Mouse (Mus musculus) liver, adult 2 months (tissue): ENCODE measurements at regions not wholly inside any gene's neighbourhood (a gene's known extent, or its start where the extent isn't known, plus 50 kb on each side); places are given as distances from the start of the nearest gene placed in this dataset.

ENCODE experiments used
- DNase-seq: peaks from one replicate; pipeline ENCODE4 v3.0.0-alpha.2; 2011; ENCODE audit warnings: low read depth, low spot score; ENCODE audit errors: extremely low read depth
- H3K27ac ChIP-seq: fragments of 200-500 bp; replicated peaks from 2 replicates; pipeline ENCODE4 v1.5.1; 2012; ENCODE audit warnings: low read depth, mild to moderate bottlenecking, control low read depth, inconsistent platforms, low read length; ENCODE audit not compliant: insufficient read depth
- H3K27me3 ChIP-seq: fragments of 200-500 bp; 2 replicates; pipeline ENCODE4 v1.6.1; 2012; ENCODE audit warnings: mild to moderate bottlenecking, moderate library complexity, low read length, inconsistent platforms; ENCODE audit not compliant: control insufficient read depth, insufficient read depth
- H3K36me3 ChIP-seq: fragments of 200-500 bp; 2 replicates; pipeline ENCODE4 v1.6.1; 2012; ENCODE audit warnings: low read length, inconsistent platforms; ENCODE audit not compliant: control insufficient read depth, insufficient read depth
- H3K4me1 ChIP-seq: fragments of 200-500 bp; 2 replicates; pipeline ENCODE4 v1.6.1; 2011; ENCODE audit warnings: low read length; ENCODE audit not compliant: control insufficient read depth, insufficient read depth
- H3K4me3 ChIP-seq: fragments of 200-500 bp; 2 replicates; pipeline ENCODE4 v1.5.1; 2011; ENCODE audit warnings: low read depth, mild to moderate bottlenecking, control low read depth, low read length, moderate library complexity; ENCODE audit not compliant: insufficient read depth
- H3K79me2 ChIP-seq: fragments of 200-500 bp; 2 replicates; pipeline ENCODE4 v1.6.1; 2012; ENCODE audit warnings: inconsistent platforms, mild to moderate bottlenecking, low read length, moderate library complexity; ENCODE audit not compliant: control insufficient read depth, insufficient read depth
- H3K9ac ChIP-seq: fragments of 200-500 bp; 2 replicates; pipeline ENCODE4 v1.6.1; 2012; ENCODE audit warnings: low read depth, mild to moderate bottlenecking, control low read depth, inconsistent platforms, low read length
- CTCF ChIP-seq: fragments of 200-500 bp; IDR thresholded peaks from 2 replicates; pipeline ENCODE4 v1.5.1; 2011; ENCODE audit warnings: low read depth, low read length, control low read depth
- POLR2A ChIP-seq: fragments of 200-500 bp; IDR thresholded peaks from 2 replicates; pipeline ENCODE4 v1.6.1; 2011; ENCODE audit warnings: low read length, control low read depth; ENCODE audit not compliant: insufficient read depth; ENCODE audit errors: extremely low read depth
- WGBS: fragments of 180-500 bp; shearing (Covaris S2); methylation state at CpG from one replicate; pipeline ENCODE4 v1.1.7; 2018; 5-methylcytosine and 5-hydroxymethylcytosine counted together

DNA sequence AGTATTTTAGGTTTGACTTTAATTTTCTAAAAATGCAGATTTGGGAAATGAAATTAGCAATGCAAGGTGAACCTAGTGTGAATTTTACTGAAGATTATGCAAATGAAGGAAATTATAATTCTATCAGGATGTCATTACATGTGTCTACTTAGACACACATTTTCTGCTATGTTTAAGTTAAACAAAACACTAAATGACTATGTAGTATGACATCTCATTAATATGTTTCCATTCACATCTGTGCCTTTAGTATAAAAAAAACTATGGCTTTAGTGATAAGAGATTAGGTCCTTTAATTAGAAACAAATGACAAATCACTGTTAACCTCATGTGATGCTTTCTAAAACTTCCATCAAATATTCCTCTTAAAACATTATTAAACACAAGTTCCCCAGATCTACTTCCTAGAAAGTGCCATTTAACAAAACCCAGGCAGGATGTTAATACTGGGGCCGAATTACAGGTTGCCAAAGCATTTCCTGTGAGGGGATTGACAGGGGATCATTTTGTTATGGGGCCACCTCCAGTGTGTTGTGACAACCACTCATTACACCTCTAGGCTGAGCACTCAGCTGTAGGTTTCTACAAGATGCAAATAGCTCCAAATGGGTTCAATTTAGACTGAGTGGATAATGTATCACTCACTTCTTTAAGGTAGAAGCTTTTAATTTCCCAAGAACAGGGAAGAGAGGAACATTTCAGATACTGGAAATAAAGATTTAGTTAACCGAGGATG lies 1629.7 kb upstream of the Acvr2a start:
- Histone ChIP-seq H3K4me3 (no peak overlapping the region), H3K27me3 (no peaks in the 10 kb centered on the region), H3K36me3 (no peaks in the 10 kb centered on the region), H3K4me1 (no peaks in the 10 kb centered on the region), H3K79me2 (no peaks in the 10 kb centered on the region), H3K9ac (no peak overlapping the region), H3K27ac (no peak overlapping the region)
- WGBS, result 75% methylated on average over 2 of the region's 2 CpGs
- no peak for DNase-seq
- TF ChIP-seq CTCF (no peak), POLR2A (no peak)
